Mouse (Mus musculus): ENCODE measurements around the gene Foxi1.

GRCm38 (mm10) chr11:34195142-34195541, 12.7 kb downstream of the Foxi1 start:
- no peak for TF ChIP-seq POLR2A (IDR thresholded peaks at IDR 0.05; ENCODE audit: low read depth, low read length)
- no peak for TF ChIP-seq CTCF (IDR thresholded peaks at IDR 0.05; ENCODE audit: extremely low read depth, insufficient read length, insufficient replicate concordance, low read depth, low read length)
